Mouse (Mus musculus): ENCODE data around the gene Ms4a2.

The Ms4a2 gene

GRCm38 (mm10) chr19:11589205-11589604 lies 34.3 kb downstream of the Ms4a2 start:
- DNase-seq (ENCODE audit: low spot score), result no peak

- DNase-seq (ENCODE audit: low spot score), result no peak
Measured at GRCm38 (mm10) chr19:11574965-11575364, 48.6 kb downstream of the Ms4a2 start.

All from c-Kit-positive CD71-positive TER-119-positive erythroid progenitor cells, embryonic 14.5 days (primary cell).